Mouse (Mus musculus): ENCODE results near the gene Cacna2d4. TPM values are rescaled to one million over a fixed set of nuclear protein-coding genes. Genes with fewer than 3 reads are reported as not detected.

The Cacna2d4 gene
- polyA plus RNA-seq, 1 experiment = 34.8 TPM

- TF ChIP-seq CTCF (IDR thresholded peaks at IDR 0.05; ENCODE audit: borderline replicate concordance, control insufficient read depth, extremely low read depth, insufficient read depth, low read length, poor library complexity) (no peak), POLR2A (IDR thresholded peaks at IDR 0.05; ENCODE audit: control insufficient read depth, extremely low read depth, insufficient read depth, low read length, poor library complexity) (no peak)
- H3K27ac ChIP-seq (ENCODE audit: control insufficient read depth, insufficient read depth, low read length) = no peak overlapping the region
- 85% methylated on average over 7 of the region's 7 CpGs for WGBS
- no peaks in the 10 kb centered on the region for H3K36me3 ChIP-seq (ENCODE audit: control insufficient read depth, insufficient read depth, low read length)
- no peak for DNase-seq
- no peaks in the 10 kb centered on the region for H3K27me3 ChIP-seq (ENCODE audit: control insufficient read depth, insufficient read depth, low read length)
- H3K4me1 ChIP-seq (replicated peaks; ENCODE audit: control insufficient read depth, insufficient read depth, low read length) = no peaks in the 10 kb centered on the region
- H3K4me3 ChIP-seq (ENCODE audit: control insufficient read depth, insufficient read depth, low read length) = no peak overlapping the region
Observed at GRCm38 (mm10) chr6:119240256-119240655, 3.9 kb downstream of the Cacna2d4 start.

- H3K4me1 ChIP-seq (replicated peaks; ENCODE audit: control insufficient read depth, insufficient read depth, low read length) = no peaks in the 10 kb centered on the region
- no peak overlapping the region for H3K4me3 ChIP-seq (ENCODE audit: control insufficient read depth, insufficient read depth, low read length)
- H3K36me3 ChIP-seq (ENCODE audit: control insufficient read depth, insufficient read depth, low read length) = no peaks in the 10 kb centered on the region
- H3K27ac ChIP-seq (ENCODE audit: control insufficient read depth, insufficient read depth, low read length) = no peak overlapping the region
- WGBS = 66% methylated on average over 21 of the region's 21 CpGs
- TF ChIP-seq CTCF (IDR thresholded peaks at IDR 0.05; ENCODE audit: borderline replicate concordance, control insufficient read depth, extremely low read depth, insufficient read depth, low read length, poor library complexity) (no peak), POLR2A (IDR thresholded peaks at IDR 0.05; ENCODE audit: control insufficient read depth, extremely low read depth, insufficient read depth, low read length, poor library complexity) (no peak)
- H3K27me3 ChIP-seq (ENCODE audit: control insufficient read depth, insufficient read depth, low read length) = no peaks in the 10 kb centered on the region
- no peak for DNase-seq
Observed at GRCm38 (mm10) chr6:119240871-119241705, 4.8 kb downstream of the Cacna2d4 start.

GRCm38 (mm10) chr6:119246082-119246481 lies 9.8 kb downstream of the Cacna2d4 start:
- Histone ChIP-seq H3K36me3 (ENCODE audit: control insufficient read depth, insufficient read depth, low read length) (no peaks in the 10 kb centered on the region), H3K27me3 (ENCODE audit: control insufficient read depth, insufficient read depth, low read length) (no peaks in the 10 kb centered on the region), H3K27ac (ENCODE audit: control insufficient read depth, insufficient read depth, low read length) (no peak overlapping the region), H3K4me1 (replicated peaks; ENCODE audit: control insufficient read depth, insufficient read depth, low read length) (no peaks in the 10 kb centered on the region), H3K4me3 (ENCODE audit: control insufficient read depth, insufficient read depth, low read length) (no peak overlapping the region)
- no peak for DNase-seq
- TF ChIP-seq POLR2A (IDR thresholded peaks at IDR 0.05; ENCODE audit: control insufficient read depth, extremely low read depth, insufficient read depth, low read length, poor library complexity) (no peak), CTCF (IDR thresholded peaks at IDR 0.05; ENCODE audit: borderline replicate concordance, control insufficient read depth, extremely low read depth, insufficient read depth, low read length, poor library complexity) (no peak)
- 52% methylated on average over 2 of the region's 2 CpGs for WGBS

- no peak for DNase-seq
- 90% methylated on average over 3 of the region's 3 CpGs for WGBS
- Histone ChIP-seq H3K27ac (ENCODE audit: control insufficient read depth, insufficient read depth, low read length) (no peak overlapping the region), H3K36me3 (ENCODE audit: control insufficient read depth, insufficient read depth, low read length) (no peaks in the 10 kb centered on the region), H3K27me3 (ENCODE audit: control insufficient read depth, insufficient read depth, low read length) (no peaks in the 10 kb centered on the region), H3K4me1 (replicated peaks; ENCODE audit: control insufficient read depth, insufficient read depth, low read length) (no peaks in the 10 kb centered on the region), H3K4me3 (ENCODE audit: control insufficient read depth, insufficient read depth, low read length) (no peak overlapping the region)
- TF ChIP-seq POLR2A (IDR thresholded peaks at IDR 0.05; ENCODE audit: control insufficient read depth, extremely low read depth, insufficient read depth, low read length, poor library complexity) = no peak
Observed at GRCm38 (mm10) chr6:119248578-119248977, 12.3 kb downstream of the Cacna2d4 start.

- TF ChIP-seq POLR2A (IDR thresholded peaks at IDR 0.05; ENCODE audit: control insufficient read depth, extremely low read depth, insufficient read depth, low read length, poor library complexity) (no peak), CTCF (IDR thresholded peaks at IDR 0.05; ENCODE audit: borderline replicate concordance, control insufficient read depth, extremely low read depth, insufficient read depth, low read length, poor library complexity) (no peak)
- no peaks in the 10 kb centered on the region for H3K4me1 ChIP-seq (replicated peaks; ENCODE audit: control insufficient read depth, insufficient read depth, low read length)
- 93% methylated on average over 10 of the region's 10 CpGs for WGBS
- H3K27me3 ChIP-seq (ENCODE audit: control insufficient read depth, insufficient read depth, low read length) = no peaks in the 10 kb centered on the region
- no peak for DNase-seq
- H3K4me3 ChIP-seq (ENCODE audit: control insufficient read depth, insufficient read depth, low read length) = no peak overlapping the region
- H3K27ac ChIP-seq (ENCODE audit: control insufficient read depth, insufficient read depth, low read length) = no peak overlapping the region
- no peaks in the 10 kb centered on the region for H3K36me3 ChIP-seq (ENCODE audit: control insufficient read depth, insufficient read depth, low read length)
Observed at GRCm38 (mm10) chr6:119249726-119250125, 13.4 kb downstream of the Cacna2d4 start.

GRCm38 (mm10) chr6:119251704-119252103 lies 15.4 kb downstream of the Cacna2d4 start:
- no peak for DNase-seq
- no peaks in the 10 kb centered on the region for H3K27me3 ChIP-seq (ENCODE audit: control insufficient read depth, insufficient read depth, low read length)
- no peak overlapping the region for H3K4me3 ChIP-seq (ENCODE audit: control insufficient read depth, insufficient read depth, low read length)
- TF ChIP-seq POLR2A (IDR thresholded peaks at IDR 0.05; ENCODE audit: control insufficient read depth, extremely low read depth, insufficient read depth, low read length, poor library complexity) (no peak), CTCF (IDR thresholded peaks at IDR 0.05; ENCODE audit: borderline replicate concordance, control insufficient read depth, extremely low read depth, insufficient read depth, low read length, poor library complexity) (no peak)
- H3K4me1 ChIP-seq (replicated peaks; ENCODE audit: control insufficient read depth, insufficient read depth, low read length) = no peaks in the 10 kb centered on the region
- no peaks in the 10 kb centered on the region for H3K36me3 ChIP-seq (ENCODE audit: control insufficient read depth, insufficient read depth, low read length)
- no peak overlapping the region for H3K27ac ChIP-seq (ENCODE audit: control insufficient read depth, insufficient read depth, low read length)
- WGBS = 74% methylated on average over 4 of the region's 4 CpGs
